Mouse (Mus musculus): Measurements from ENCODE around the gene Camta2.

GRCm38 (mm10) chr11:70629557-70629956, 58.3 kb downstream of the Camta2 start:
- TF ChIP-seq POLR2A (IDR thresholded peaks at IDR 0.05; ENCODE audit: control insufficient read depth, extremely low read depth, insufficient read depth, low read length, poor library complexity) (no peak), CTCF (IDR thresholded peaks at IDR 0.05; ENCODE audit: borderline replicate concordance, control insufficient read depth, extremely low read depth, insufficient read depth, low read length, poor library complexity) (no peak)
